Mouse (Mus musculus) embryonic facial prominence, embryonic 14.5 days (tissue): ENCODE measurements at regions not wholly inside any gene's neighbourhood (a gene's known extent, or its start where the extent isn't known, plus 50 kb on each side); places are given as distances from the start of the nearest gene placed in this dataset.
"Not testable (repeated sequence)": the region's sequence is repeated elsewhere in the genome, so short reads cannot be mapped to it uniquely, and the experiment has no call there.

ENCODE experiments used
- ATAC-seq: fragments of 200-750 bp; cut with Nextera tagmentation; 2 replicates; pipeline ENCODE4 v1.8.0; 2017; ENCODE audit warnings: low read depth, moderate number of reproducible peaks, moderate TSS enrichment
- DNase-seq: peaks from one replicate; pipeline ENCODE4 v3.0.0-alpha.2; 2015; ENCODE audit warnings: low spot score
- H3K27ac ChIP-seq: fragments of 300-500 bp; sonication (generic); replicated peaks from 2 replicates; pipeline ENCODE4 v1.5.1; 2014; ENCODE audit warnings: low read depth, mild to moderate bottlenecking, low read length, moderate library complexity
- H3K27me3 ChIP-seq: fragments of 300-500 bp; sonication (generic); replicated peaks from 2 replicates; pipeline ENCODE4 v1.6.1; 2014; ENCODE audit warnings: low read length; ENCODE audit not compliant: control insufficient read depth, insufficient read depth
- H3K36me3 ChIP-seq: fragments of 300-500 bp; sonication (generic); 2 replicates; pipeline ENCODE4 v1.6.1; 2014; ENCODE audit warnings: low read length, mixed read lengths; ENCODE audit not compliant: control insufficient read depth, insufficient read depth
- H3K4me1 ChIP-seq: fragments of 300-500 bp; sonication (generic); 2 replicates; pipeline ENCODE4 v1.6.1; 2014; ENCODE audit warnings: antibody characterized with exemption, low read length; ENCODE audit not compliant: control insufficient read depth, insufficient read depth
- H3K4me2 ChIP-seq: fragments of 300-500 bp; sonication (generic); 2 replicates; pipeline ENCODE4 v1.6.1; 2014; ENCODE audit warnings: low read depth, mild to moderate bottlenecking, low read length, moderate library complexity, mixed read lengths
- H3K4me3 ChIP-seq: fragments of 300-500 bp; sonication (generic); 2 replicates; pipeline ENCODE4 v1.5.1; 2014; ENCODE audit warnings: low read depth, mild to moderate bottlenecking, low read length
- H3K9ac ChIP-seq: fragments of 300-500 bp; sonication (generic); 2 replicates; pipeline ENCODE4 v1.6.1; 2014; ENCODE audit warnings: low read depth, mild to moderate bottlenecking, low read length, moderate library complexity, mixed read lengths
- H3K9me3 ChIP-seq: fragments of 300-500 bp; sonication (generic); 2 replicates; pipeline ENCODE4 v1.6.1; 2016; ENCODE audit warnings: low read length; ENCODE audit not compliant: control insufficient read depth
- WGBS: fragments of 180-500 bp; shearing (Covaris S2); extraction: QIAGEN DNeasy Blood & Tissue Kit; methylation state at CpG from one replicate; pipeline ENCODE4 v1.1.7; 2014; 5-methylcytosine and 5-hydroxymethylcytosine counted together

- H3K4me1 ChIP-seq, H3K36me3 ChIP-seq, H3K4me3 ChIP-seq, DNase-seq, H3K9me3 ChIP-seq, H3K27ac ChIP-seq, H3K9ac ChIP-seq, H3K4me2 ChIP-seq, ATAC-seq, H3K27me3 ChIP-seq: not testable (repeated sequence)
- WGBS, result 83% methylated on average over 6 of the region's 6 CpGs
Observed at GRCm38 (mm10) chr10:22592752-22593151, 52.1 kb upstream of the Slc2a12 start.
